Mouse (Mus musculus): ENCODE measurements around the gene Tet3.

The Tet3 gene

DNA sequence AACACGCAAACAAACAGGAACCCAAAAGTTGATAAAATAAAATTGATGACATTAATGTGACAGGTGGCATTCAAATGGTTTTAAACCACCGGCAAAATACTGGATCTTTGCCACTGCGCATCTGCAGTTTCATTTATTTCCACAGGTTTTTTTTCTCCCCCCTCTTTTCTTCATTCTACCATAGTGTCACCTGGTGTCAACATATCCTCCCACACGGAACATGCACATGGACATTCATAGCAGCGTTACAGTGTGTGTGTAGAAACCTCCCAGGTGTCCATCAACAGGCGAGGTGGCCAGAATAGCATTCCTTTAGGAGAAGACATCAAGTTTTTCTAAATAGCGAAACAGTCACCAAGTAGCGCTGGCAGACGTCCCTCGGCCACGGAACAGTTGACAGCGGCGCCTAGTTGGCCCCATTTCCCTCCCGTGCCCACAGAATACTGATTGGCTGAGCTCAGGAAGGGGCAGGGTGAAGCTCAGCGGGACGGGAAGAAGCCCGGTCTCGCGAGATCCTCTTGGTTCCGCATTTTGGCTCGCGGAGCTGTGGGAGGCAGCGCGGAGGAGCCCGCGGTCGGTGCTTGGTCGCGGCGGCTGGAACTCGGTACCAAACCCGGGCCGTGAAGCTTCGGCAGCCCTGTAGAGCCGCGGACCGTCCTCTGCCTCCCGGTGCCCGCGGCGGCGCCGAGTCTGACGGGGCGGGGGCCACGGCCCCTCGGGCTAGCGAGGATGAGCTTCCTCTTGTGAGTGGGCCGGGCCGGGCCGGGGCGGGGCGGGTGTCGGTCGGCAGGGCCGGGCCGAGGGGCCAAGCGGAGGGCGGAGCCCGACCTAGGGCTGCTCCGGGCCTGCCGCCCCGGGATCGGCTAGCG is 133.1 kb downstream of the Tet3 start, which contains the start of the genes Mthfd2 and Mob1a:
Gene Mthfd2 (minus strand): TSS at position 384 of the 869 bp plus-strand sequence.
Gene Mob1a (plus strand): TSS at position 492 of the 869 bp plus-strand sequence.
- DNase-seq (ENCODE audit: low spot score): peak; percentile 88

DNA sequence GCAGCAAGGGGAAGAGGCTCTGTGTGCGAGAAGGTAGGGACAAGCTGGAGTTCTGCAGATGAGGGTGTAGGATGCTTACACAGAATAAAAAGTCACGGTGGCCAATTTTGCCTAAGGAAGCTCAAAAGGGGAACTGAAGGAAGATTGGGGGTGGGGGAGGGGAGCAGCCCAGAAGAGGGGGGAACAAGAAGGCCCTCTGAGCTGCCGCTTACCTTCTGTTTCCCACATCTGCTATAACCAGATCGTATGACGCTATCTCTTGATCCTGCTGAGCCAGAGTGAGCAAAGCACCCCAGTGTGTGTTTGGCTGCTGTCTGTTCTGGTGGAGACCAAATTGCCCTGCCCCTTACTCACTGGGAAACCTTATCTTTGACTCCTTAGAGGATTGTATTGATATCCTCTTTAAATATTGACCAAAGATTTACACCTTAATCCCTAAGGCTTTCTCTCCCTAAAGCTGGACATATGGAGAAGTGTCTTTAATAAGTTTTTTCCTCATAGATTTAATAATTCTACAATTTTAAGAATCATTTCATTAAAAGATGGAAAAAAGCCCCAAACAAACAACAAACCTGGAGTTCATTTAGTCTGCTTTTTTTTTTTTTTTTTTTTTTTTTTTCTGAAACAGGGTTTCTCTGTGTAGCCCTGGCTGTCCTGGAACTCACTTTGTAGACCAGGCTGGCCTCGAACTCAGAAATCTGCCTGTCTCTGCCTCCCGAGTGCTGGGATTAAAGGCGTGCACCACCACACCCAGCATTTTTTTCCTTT is 135.0 kb downstream of the Tet3 start:
- DNase-seq (ENCODE audit: low spot score): no peak

DNA sequence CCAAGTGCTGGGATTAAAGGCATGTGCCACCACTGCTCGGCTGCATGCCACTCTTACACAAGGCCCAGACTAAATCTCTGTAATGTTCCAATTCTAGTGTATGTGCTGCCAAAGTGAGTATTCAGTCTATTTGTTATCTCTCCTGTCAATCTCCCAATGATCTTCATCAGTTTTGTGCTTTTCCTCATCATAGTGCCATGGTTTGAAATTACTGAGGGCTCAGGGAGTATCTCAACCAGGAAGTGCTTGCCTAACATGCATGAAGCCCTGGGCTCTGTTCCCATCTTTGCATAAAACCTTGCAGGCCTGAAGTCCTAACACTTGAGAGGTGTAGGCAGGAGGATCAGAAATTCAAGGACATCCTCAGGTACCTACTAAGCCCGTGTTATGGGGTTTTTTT is 136.1 kb downstream of the Tet3 start:
- no peak for DNase-seq (ENCODE audit: low spot score)

DNA sequence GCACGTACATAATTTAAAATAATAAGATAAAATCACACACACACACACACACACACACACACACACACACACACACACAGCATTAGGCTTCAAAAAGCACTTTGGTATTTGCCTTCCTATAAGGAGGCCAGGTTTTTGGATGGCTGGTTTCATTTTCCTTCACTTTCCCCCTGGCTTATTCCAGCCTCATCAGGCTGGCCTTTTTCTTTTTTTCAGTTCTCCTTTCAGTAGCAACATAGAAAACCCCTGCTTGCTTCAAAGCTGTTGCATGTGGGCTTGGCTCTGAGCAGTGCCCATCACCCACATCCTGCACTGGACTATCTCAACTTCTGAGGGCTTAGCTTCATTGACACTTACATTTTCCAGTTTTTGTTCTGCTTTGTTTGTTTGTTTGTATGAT is 137.0 kb downstream of the Tet3 start:
- no peak for DNase-seq (ENCODE audit: low spot score)

DNA sequence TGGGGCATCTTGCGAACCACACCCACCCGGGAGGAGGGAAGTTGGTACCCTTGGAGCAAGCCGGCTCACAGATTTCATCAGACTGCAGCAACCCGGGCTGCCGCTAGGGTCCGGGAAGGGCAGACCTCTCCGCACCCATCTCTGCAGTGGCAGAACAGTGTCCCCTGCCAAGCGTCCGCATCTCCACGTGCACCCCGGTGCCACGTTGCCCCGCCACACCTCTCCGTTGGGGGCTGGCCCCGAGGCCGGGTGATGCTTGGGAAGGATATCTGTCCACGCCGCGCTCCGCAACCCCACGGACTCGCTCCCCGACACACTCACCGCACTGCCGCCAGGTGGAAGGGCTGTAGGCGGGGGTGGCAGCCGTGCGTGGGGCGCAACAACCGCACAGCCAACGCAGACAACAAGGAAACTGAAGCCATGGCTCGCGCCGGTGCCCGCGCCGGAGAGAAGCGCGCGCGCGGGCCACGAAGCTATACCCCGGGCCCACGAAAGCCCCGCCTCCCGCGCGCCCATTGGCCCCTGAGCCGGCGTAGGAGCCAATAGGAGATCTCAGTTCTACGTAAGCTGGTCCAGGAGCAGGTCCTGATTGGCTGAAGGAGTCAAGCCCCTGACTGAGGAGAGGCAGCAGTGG is 141.7 kb downstream of the Tet3 start:
- peak; percentile 77 for DNase-seq (ENCODE audit: low spot score)

DNA sequence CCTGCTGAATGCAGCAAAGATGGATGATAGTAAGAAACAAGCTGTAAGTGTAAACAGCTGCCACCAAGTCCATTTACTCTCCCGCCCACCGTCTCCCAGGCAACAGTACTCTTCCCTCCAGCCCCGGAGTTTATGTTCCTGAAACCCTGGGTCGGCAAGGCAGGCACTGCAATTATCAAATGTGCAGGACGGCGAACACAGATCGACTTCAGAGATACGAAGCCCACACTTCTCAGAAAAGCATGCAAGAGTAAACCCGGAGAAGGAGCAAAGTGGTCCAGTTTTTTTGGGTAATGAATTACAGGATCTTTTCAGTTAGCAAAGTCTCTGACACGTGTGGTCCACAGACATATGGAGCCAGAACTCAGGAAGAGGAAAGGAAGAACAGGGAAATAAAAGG is 142.9 kb downstream of the Tet3 start:
- DNase-seq (ENCODE audit: low spot score): no peak

DNA sequence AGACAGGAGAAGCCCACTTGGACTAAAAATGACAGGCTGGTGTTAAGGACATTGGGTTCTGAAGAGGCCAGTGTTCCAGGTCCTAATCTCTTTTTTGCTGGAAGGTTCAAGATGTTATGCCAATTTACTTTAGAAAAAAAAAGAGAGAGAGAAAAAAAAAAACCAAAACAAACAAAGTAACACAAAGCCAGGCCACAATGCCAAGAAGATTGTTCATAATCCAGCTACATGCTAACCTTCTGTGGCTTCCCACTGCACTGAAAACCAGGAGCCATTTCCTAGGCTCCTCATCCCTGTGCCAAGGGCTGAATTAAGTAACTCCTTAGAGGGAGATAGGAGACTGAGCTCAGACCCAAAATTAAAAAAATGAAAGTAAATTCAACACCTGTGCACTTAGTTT is 143.6 kb downstream of the Tet3 start:
- DNase-seq (ENCODE audit: low spot score): no peak

DNA sequence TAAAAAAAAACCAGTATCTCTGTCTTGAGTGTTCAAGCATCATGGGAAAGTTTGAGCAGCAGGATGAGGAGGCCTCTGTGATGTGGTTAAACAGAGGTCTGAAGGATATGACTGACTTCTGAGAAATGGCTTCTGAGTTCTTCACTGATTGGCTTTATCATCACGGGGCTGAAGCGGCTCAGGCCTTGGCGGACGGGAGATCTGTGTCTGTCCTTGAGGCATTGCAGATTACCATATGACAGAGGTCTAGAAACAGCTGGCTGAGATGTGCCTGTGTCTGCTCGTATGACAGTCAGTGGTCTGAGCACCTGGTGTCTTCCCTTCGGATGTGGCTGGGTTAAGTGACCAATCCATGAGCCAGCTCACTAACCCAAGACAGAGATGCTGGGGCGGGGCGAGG is 146.4 kb downstream of the Tet3 start:
- no peak for DNase-seq (ENCODE audit: low spot score)
